Mouse (Mus musculus) G1E-ER4 (cell line): ENCODE measurements around the gene Med19. TPM values are rescaled to one million over a fixed set of nuclear protein-coding genes. Genes with fewer than 3 reads are reported as not detected.

ENCODE experiments used
- GATA1 ChIP-seq: IDR thresholded peaks from one replicate; pipeline ENCODE4 v1.8.0; 2012; ENCODE audit warnings: low read length, inconsistent platforms
- polyA plus RNA-seq: library from polyadenylated mRNA; stranded (reverse); fragments of >175 nt; gene quantifications from 2 replicates; pipeline ENCODE4 v1.2.3, GENCODE M21; 2012

Med19 gene
- polyA plus RNA-seq, 1 experiment = 30.6 TPM

GRCm38 (mm10) chr2:84704329-84704728 is 26.1 kb downstream of the Med19 start:
- no peak for TF ChIP-seq GATA1

GRCm38 (mm10) chr2:84705295-84705694 is 27.1 kb downstream of the Med19 start:
- no peak for TF ChIP-seq GATA1

- TF ChIP-seq GATA1 = no peak
Observed at GRCm38 (mm10) chr2:84707523-84707922, 29.3 kb downstream of the Med19 start.

GRCm38 (mm10) chr2:84711898-84712297 is 33.7 kb downstream of the Med19 start:
- no peak for TF ChIP-seq GATA1

- no peak for TF ChIP-seq GATA1
Observed at GRCm38 (mm10) chr2:84714422-84714810, 36.2 kb downstream of the Med19 start.

GRCm38 (mm10) chr2:84714811-84715561 is 36.8 kb downstream of the Med19 start, which contains the start of gene Zdhhc5:
Gene Zdhhc5, minus strand, starts transcription at chr2:84715180.
- TF ChIP-seq GATA1 = no peak

- no peak for TF ChIP-seq GATA1
Observed at GRCm38 (mm10) chr2:84715562-84716361, 37.6 kb downstream of the Med19 start.

- TF ChIP-seq GATA1 = no peak
Observed at GRCm38 (mm10) chr2:84716423-84717355, 38.5 kb downstream of the Med19 start.

- TF ChIP-seq GATA1 = no peak
Observed at GRCm38 (mm10) chr2:84717357-84717756, 39.2 kb downstream of the Med19 start.

- TF ChIP-seq GATA1 = no peak
Observed at GRCm38 (mm10) chr2:84720718-84721117, 42.5 kb downstream of the Med19 start.

GRCm38 (mm10) chr2:84721182-84721581 is 43.0 kb downstream of the Med19 start:
- no peak for TF ChIP-seq GATA1

GRCm38 (mm10) chr2:84723856-84724255 is 45.7 kb downstream of the Med19 start:
- no peak for TF ChIP-seq GATA1

- no peak for TF ChIP-seq GATA1
Observed at GRCm38 (mm10) chr2:84725770-84726169, 47.6 kb downstream of the Med19 start.

GRCm38 (mm10) chr2:84726716-84727115 is 48.5 kb downstream of the Med19 start:
- no peak for TF ChIP-seq GATA1

- no peak for TF ChIP-seq GATA1
Observed at GRCm38 (mm10) chr2:84727172-84727858, 49.1 kb downstream of the Med19 start, which contains the start of gene Clp1. Gene Clp1, minus strand, starts transcription at chr2:84727350.
